Mouse (Mus musculus) common myeloid progenitor, adult 5-6 weeks (primary cell): ENCODE results near the gene Mpl. TPM values are rescaled to one million over a fixed set of nuclear protein-coding genes. Genes with fewer than 3 reads are reported as not detected.

Experiments used
- ATAC-seq: replicated peaks from 2 replicates; pipeline ENCODE4 v1.8.0; 2016; ENCODE audit warnings: low read depth, mild to moderate bottlenecking, moderate TSS enrichment, inconsistent platforms; ENCODE audit not compliant: poor library complexity, severe bottlenecking
- total RNA-seq: library from RNA; stranded (forward); fragments of 200-1000, 187-1606 nt; gene quantifications from 2 replicates; pipeline ENCODE4 v1.2.3, GENCODE M21; 2017

The Mpl gene
- 5.8 and 7.3 TPM in 2 replicates for total RNA-seq

DNA sequence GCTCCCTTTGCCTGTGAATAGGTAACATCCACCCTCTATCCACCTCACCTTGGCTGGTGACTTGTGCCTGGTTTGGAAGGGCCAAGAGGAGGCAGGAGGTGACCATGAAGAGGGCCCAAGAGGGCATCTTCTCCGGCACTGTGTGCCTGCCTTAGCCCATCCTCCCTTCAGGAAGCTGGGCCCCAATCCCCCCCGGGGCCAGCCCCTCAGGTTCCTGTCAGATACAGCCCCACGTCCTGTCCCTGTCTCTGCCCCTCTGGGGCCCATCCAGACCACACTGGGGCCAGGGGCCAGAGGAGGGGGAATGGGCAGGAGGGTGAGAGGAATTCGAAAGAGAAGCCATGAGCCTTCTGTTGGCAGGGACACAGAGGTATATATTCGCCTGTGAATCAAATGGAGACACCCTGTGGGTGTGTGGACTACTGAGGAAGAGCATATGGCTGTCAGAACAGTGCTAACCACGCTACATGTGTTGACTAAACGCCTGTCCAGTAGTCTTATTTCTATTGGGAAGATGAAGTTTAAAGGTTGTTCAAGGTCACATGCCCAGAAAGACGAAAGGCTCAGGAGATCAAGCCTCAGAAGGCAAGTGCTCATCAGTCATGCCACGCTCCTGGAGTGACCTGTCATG, at the start of gene Mpl:
Mpl (minus strand) TSS at position 169 of the 631 bp plus-strand sequence.
- ATAC-seq, result peak; percentile 71

GRCm38 (mm10) chr4:118505551-118505950, 48.2 kb upstream of the Mpl start:
- ATAC-seq, result no peak

GRCm38 (mm10) chr4:118500792-118501191, 43.5 kb upstream of the Mpl start:
- ATAC-seq, result no peak

DNA sequence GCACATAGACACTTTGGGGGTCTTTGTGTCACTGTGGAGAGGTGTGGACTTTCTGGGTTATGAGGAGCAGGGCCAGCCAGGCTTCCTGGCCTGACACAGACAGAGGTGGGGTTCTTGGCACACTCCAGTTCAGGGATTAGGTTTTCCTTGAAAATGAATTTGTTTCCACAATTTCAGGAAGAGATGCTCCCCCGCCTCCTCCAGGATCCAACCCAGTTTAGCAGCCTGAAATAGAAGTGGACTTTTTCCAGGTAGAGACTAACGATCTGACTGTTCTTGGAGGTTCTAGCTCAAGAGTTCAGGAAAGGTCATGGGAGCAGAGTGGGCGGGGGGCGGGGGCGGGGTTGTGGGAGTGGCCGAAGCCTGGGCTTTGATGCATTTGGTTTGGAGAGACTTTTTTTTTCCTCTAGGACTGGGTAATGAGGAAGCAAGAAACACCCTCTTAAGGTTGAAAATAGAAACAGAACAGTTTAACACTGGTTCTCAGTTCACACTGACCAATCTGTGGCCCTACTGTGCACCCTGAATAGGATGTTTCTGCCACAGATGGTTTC, 42.9 kb upstream of the Mpl start:
- ATAC-seq, result no peak

DNA sequence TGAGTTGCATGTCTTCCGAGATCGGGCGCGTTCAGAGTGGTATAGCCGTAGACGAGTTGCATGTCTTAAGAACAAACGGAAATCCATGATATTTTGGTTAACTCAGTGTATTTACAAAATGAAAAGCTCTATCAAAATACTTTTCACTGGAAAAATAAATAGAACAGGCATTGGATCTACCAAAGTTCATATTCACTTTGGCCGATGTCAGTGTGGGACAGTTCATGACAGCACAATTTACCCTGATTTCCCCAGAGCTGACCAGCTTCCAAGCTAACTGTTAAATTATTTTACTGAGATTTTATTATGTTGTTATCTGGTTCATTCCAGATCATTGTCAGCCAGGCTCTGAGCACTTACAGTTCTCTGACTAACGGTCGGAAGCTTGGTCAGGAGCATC, 33.1 kb upstream of the Mpl start:
- ATAC-seq, result no peak

GRCm38 (mm10) chr4:118489717-118490132, 32.4 kb upstream of the Mpl start, which contains the start of gene Tie1:
Gene Tie1, minus strand, starts transcription at chr4:118490061.
- peak; percentile 90 for ATAC-seq

GRCm38 (mm10) chr4:118476773-118477530, 19.6 kb upstream of the Mpl start:
- no peak for ATAC-seq

DNA sequence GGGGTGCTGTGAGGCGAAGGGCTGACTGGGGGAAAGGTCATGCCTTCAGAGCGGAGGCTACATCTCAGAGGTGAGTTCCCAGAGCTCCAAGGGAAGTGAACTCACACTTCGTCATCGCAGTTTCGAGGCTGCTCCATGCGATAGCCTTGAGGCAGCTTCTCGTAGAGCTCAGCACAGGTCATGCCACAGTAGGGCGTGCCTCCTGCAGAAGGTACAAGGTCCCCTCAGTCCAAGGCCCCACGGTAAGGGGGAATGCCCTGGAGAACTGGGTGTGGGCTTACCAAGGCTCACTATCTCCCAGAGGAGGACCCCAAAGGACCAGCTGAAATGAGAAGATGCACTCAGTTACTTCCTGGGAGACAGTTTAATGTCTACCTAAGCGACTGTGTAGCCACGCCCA, 15.4 kb upstream of the Mpl start:
- no peak for ATAC-seq

DNA sequence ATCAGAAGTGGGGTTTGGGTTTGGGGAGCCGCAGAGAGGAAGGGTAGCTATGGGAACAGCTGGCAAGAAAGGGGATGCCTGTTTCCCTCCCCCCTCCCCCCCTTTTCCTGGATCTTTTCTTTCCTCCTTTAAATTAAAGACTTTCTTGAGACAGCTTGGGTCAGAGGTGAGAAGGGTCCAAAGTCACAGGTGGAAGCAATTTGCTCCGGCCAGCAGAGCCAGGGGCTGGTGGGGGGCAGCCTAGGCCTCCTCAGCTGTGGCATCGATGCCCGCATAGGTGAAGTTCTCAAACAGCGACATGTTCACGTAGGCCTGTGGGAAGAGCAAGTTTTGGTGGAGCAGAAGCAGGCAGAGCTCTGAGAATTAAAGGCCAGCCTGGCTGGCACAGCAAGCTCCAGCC, 14.0 kb upstream of the Mpl start:
- ATAC-seq, result no peak

DNA sequence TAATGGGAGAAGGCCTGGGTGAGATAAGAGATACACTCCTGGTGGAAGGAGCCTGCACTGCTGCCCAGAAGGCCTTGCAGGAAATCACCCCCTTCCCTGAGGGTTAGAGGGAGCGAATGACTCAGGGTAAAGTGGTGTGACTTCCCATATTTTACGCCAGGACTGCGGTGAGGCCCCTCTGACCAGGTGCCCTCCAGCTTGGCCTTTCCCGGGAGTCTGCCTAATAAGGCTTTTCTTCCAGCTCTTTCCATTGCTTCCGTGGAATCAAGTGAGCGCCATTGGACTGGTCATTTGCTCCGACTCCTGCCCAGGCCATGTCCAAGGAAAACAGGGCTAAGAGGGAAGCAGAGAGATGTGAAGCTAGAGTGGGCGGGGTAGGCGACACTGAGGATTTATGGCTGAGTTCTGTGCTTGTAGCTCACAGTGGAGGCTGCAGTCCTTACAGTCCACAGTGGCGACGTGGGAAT, 8.4 kb upstream of the Mpl start:
- ATAC-seq, result peak; percentile 99

DNA sequence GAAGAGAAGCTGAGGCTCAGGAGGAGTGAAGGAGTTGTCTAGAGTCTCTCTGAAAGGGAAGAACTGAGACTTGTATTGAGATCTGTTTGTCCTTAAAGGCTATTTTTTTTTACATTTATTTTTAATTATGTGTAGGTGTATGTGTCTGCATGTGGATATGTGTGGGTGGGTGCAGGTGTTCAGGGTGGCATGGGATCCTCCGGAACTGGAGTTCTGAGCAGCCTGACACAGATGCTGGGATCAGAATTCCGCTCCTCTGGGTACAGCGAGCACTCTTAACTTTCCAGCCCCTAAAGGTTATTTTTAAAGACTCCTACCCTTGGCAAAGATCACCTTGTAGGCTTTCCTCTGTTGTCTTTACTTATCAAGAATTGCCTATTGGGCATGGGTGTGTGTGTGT, 7.6 kb upstream of the Mpl start:
- no peak for ATAC-seq

DNA sequence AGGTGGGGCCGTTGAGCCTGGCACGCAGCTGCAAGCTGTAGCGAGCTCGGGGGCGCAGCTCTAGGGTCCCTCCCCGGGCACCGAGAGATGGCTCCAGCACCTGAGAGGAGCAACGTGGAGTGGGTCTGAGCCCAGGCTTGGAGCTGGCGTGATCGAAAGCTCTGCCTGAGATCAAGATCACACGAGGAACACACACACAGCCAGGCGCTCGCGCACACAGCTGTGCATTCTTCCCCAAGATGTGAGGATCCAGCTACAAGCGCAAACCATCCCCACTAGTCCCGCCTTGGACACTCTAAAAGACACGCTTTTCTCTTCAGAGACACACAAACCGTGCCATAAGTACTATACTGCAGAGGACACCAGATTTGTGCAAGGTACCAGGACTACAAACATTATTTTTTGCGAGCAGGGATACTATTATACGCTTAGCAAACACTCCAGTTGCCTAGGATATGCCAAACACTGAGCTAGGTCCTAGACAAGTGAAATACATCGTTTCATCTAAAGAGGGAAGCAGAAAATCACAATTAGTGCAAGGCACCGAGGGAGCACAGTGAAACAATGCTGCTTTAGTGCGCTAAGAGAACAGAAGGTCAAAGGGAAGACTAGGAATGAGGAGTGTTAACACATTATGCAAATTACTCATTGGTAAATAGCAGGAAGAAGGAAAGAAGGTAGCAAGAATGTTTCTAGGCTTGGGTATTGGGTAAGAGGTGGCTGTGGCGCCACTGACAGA, 10.7 kb downstream of the Mpl start:
- no peak for ATAC-seq

DNA sequence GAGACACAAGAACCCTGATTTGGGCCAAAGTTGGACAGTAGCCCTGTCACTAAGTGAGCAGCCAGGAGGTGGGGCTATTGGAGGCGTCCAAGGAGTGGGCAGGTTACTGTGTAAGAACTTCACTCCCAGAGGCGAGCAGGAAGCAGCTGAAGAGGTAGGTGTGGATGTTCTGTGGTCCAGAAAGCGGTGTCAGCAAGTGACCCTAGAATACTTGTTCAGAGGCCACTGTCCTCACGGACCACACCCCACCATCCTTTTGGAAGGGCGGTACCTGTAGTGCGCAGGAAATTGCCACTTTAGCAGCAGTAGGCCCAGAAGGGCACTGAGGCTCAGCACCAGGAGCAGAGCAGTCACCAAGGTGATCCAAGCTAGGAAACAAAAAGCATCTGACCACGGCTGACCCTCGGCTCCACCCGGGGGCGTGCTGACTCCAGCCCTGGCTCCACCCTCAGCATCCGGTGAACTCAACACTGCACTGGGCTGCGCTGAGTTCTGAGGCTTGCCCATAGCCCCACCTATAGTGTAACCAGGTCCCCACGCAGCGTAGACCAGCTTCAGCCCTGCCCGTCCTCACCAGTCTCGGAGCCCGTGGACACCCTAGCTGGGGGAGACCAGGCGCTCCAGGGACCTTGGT, 11.4 kb downstream of the Mpl start:
- ATAC-seq, result no peak

- ATAC-seq, result no peak
Measured at GRCm38 (mm10) chr4:118445088-118445487, 12.2 kb downstream of the Mpl start.

GRCm38 (mm10) chr4:118437829-118438253, 19.5 kb downstream of the Mpl start:
- ATAC-seq, result 0 out of 2 replicates have a peak, but pooled peaks have one; percentile 20

- ATAC-seq, result peak; percentile 97
Measured at GRCm38 (mm10) chr4:118436820-118437603, 20.3 kb downstream of the Mpl start, which contains the start of gene Cdc20. Gene Cdc20, minus strand, starts transcription at chr4:118437352.

DNA sequence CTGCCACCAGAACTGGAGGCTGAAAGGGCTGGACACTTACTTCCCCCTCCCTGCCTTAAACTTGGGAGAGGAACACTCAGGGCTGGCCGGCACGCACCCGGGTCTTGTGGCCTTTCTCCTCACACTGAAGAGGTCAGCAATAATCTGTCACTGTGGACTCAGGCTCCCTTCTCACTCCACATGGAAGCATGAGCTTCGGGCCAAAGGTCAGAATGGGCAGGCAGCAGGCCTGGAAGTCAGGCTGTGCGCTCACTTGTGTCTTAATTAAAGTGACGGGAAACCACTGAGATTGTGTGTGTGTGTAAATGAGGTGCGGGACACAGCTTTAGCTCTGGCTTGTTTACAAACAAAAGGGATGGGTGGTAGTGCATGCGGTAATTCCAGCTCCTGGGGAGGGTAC, 25.0 kb downstream of the Mpl start:
- no peak for ATAC-seq

GRCm38 (mm10) chr4:118429215-118429895, 28.0 kb downstream of the Mpl start:
- ATAC-seq, result no peak
